Mouse (Mus musculus) forebrain, embryonic 12.5 days (tissue): ENCODE measurements around the gene A330070K13Rik. TPM values are rescaled to one million over a fixed set of nuclear protein-coding genes. Genes with fewer than 3 reads are reported as not detected.

Experiments
- ATAC-seq: fragments of 200-750 bp; cut with Nextera tagmentation; 2 replicates; pipeline ENCODE4 v1.8.0; 2017; ENCODE audit warnings: moderate TSS enrichment; ENCODE audit not compliant: low FRiP score
- H3K27ac ChIP-seq: fragments of 300-500 bp; sonication (generic); 2 replicates; pipeline ENCODE4 v1.5.1; 2016; ENCODE audit warnings: mild to moderate bottlenecking
- H3K27me3 ChIP-seq: fragments of 300-500 bp; sonication (generic); 2 replicates; pipeline ENCODE4 v1.6.1; 2016; ENCODE audit warnings: mild to moderate bottlenecking
- H3K36me3 ChIP-seq: fragments of 300-500 bp; sonication (generic); replicated peaks from 2 replicates; pipeline ENCODE4 v1.6.1; 2016; ENCODE audit warnings: mild to moderate bottlenecking
- H3K4me1 ChIP-seq: fragments of 300-500 bp; sonication (generic); 2 replicates; pipeline ENCODE4 v1.6.1; 2016
- H3K4me2 ChIP-seq: fragments of 300-500 bp; sonication (generic); 2 replicates; pipeline ENCODE4 v1.6.1; 2016; ENCODE audit warnings: mild to moderate bottlenecking, moderate library complexity
- H3K4me3 ChIP-seq: fragments of 300-500 bp; sonication (generic); replicated peaks from 2 replicates; pipeline ENCODE4 v1.5.1; 2016; ENCODE audit warnings: mild to moderate bottlenecking
- H3K9ac ChIP-seq: fragments of 300-500 bp; sonication (generic); 2 replicates; pipeline ENCODE4 v1.6.1; 2016; ENCODE audit warnings: mild to moderate bottlenecking
- H3K9me3 ChIP-seq: fragments of 300-500 bp; sonication (generic); 2 replicates; pipeline ENCODE4 v1.6.1; 2016
- WGBS: fragments of 180-500 bp; shearing (Covaris S2); methylation state at CpG from one replicate; pipeline ENCODE4 v1.1.7; 2016; 5-methylcytosine and 5-hydroxymethylcytosine counted together
- polyA plus RNA-seq: library from polyadenylated mRNA; unstranded; fragments of >200 nt; fragmentation: Nextera tagmentation; extraction: Ambion mirVana; gene quantifications from 2 replicates; pipeline ENCODE4 v1.2.1, GENCODE M21; 2016

Gene A330070K13Rik
- polyA plus RNA-seq, 1 experiment from 2014 or later: not detected

- no peak overlapping the region for H3K27ac ChIP-seq
- H3K9me3 ChIP-seq: 0 out of 2 replicates have a peak, but pooled peaks cover 5% of the 10 kb centered on the region
- WGBS: 48% methylated on average over 3 of the region's 3 CpGs
- H3K4me1 ChIP-seq: peaks cover 4% of the 10 kb centered on the region; the same call in 1 of the 2 replicates
- H3K4me2 ChIP-seq: no peak overlapping the region
- H3K27me3 ChIP-seq: no peaks in the 10 kb centered on the region
- H3K9ac ChIP-seq: no peak overlapping the region
- H3K4me3 ChIP-seq: no peak overlapping the region
- ATAC-seq: no peak
- H3K36me3 ChIP-seq: no peaks in the 10 kb centered on the region
Measured at GRCm38 (mm10) chr5:130363773-130364172, 20.7 kb downstream of the A330070K13Rik start.

GRCm38 (mm10) chr5:130363111-130363510 is 21.3 kb downstream of the A330070K13Rik start:
- H3K9ac ChIP-seq: no peak overlapping the region
- no peak overlapping the region for H3K27ac ChIP-seq
- H3K4me1 ChIP-seq: peaks cover 4% of the 10 kb centered on the region; the same call in 1 of the 2 replicates
- 0 out of 2 replicates have a peak, but pooled peaks cover 3% of the 10 kb centered on the region for H3K9me3 ChIP-seq
- WGBS: 55% methylated on average over 4 of the region's 4 CpGs
- H3K36me3 ChIP-seq: no peaks in the 10 kb centered on the region
- ATAC-seq: no peak
- H3K27me3 ChIP-seq: no peaks in the 10 kb centered on the region
- no peak overlapping the region for H3K4me2 ChIP-seq
- H3K4me3 ChIP-seq: no peak overlapping the region

DNA sequence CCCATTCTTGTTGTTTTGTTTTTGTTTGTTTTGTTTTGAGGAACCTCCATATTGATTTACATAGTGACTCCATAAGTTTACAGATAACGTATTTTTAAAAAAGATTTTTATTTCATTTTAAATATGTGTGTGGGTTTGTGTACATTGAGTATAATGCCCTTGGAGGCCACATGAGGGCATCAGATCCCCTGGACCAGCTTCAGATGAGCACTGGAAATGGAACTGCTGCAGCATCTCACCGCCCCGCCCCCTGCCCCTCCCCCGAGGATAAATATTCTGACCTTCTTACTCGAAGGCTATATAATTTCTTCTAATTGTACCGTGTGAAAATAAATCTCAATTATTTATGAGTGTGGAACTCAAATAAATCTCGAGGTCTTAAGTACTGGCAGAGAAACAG is 29.2 kb downstream of the A330070K13Rik start:
- H3K9ac ChIP-seq: no peak overlapping the region
- no peak overlapping the region for H3K4me2 ChIP-seq
- H3K36me3 ChIP-seq: no peaks in the 10 kb centered on the region
- no peak overlapping the region for H3K4me3 ChIP-seq
- 70% methylated on average over 7 of the region's 7 CpGs for WGBS
- H3K27me3 ChIP-seq: no peaks in the 10 kb centered on the region
- H3K27ac ChIP-seq: no peak overlapping the region
- ATAC-seq: no peak
- H3K4me1 ChIP-seq: no peaks in the 10 kb centered on the region
- H3K9me3 ChIP-seq: no peaks in the 10 kb centered on the region

- Histone ChIP-seq H3K4me3 (no peak overlapping the region), H3K4me2 (no peak overlapping the region), H3K27ac (no peak overlapping the region), H3K36me3 (peaks cover 27% of the 10 kb centered on the region), H3K9me3 (0 out of 2 replicates have a peak, but pooled peaks cover 6% of the 10 kb centered on the region), H3K9ac (no peak overlapping the region), H3K27me3 (no peaks in the 10 kb centered on the region), H3K4me1 (no peaks in the 10 kb centered on the region)
- WGBS: 93% methylated on average over 2 of the region's 2 CpGs
- no peak for ATAC-seq
Measured at GRCm38 (mm10) chr5:130345871-130346270, 38.6 kb downstream of the A330070K13Rik start.

GRCm38 (mm10) chr5:130344999-130345398 is 39.4 kb downstream of the A330070K13Rik start:
- Histone ChIP-seq H3K4me2 (no peak overlapping the region), H3K36me3 (peaks cover 34% of the 10 kb centered on the region), H3K9me3 (0 out of 2 replicates have a peak, but pooled peaks cover 6% of the 10 kb centered on the region), H3K27ac (no peak overlapping the region), H3K4me1 (no peaks in the 10 kb centered on the region), H3K27me3 (peaks cover 2% of the 10 kb centered on the region), H3K4me3 (no peak overlapping the region), H3K9ac (no peak overlapping the region)
- ATAC-seq: no peak
- 97% methylated on average over 7 of the region's 7 CpGs for WGBS

- no peak overlapping the region for H3K4me2 ChIP-seq
- no peak overlapping the region for H3K4me3 ChIP-seq
- peaks cover 4% of the 10 kb centered on the region for H3K27me3 ChIP-seq
- no peak for ATAC-seq
- H3K4me1 ChIP-seq: no peaks in the 10 kb centered on the region
- no peak overlapping the region for H3K9ac ChIP-seq
- no peaks in the 10 kb centered on the region for H3K9me3 ChIP-seq
- H3K36me3 ChIP-seq: peaks cover 45% of the 10 kb centered on the region
- no peak overlapping the region for H3K27ac ChIP-seq
- WGBS: 93% methylated on average over 15 of the region's 15 CpGs
Measured at GRCm38 (mm10) chr5:130340656-130341055, 43.8 kb downstream of the A330070K13Rik start.

DNA sequence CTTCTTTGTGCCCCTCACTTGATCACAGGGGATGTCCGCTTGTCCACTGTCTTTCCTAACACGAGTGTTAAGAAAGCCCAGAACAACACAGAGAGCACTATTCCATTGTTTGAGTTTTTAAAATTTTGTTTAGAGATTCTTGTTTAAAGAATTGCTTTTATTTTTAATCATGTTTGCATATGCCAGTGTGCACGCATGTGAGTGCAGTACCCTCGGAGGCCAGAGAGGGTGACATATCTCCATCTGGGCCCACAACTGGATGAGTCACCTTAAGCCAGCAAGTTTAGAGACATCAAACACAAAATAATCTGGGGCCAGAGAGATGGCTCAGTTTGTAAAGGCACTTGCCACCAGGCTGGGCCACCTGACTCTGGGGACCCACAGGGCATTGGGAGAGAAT is 49.0 kb downstream of the A330070K13Rik start:
- WGBS: 96% methylated on average over 4 of the region's 4 CpGs
- ATAC-seq: no peak

DNA sequence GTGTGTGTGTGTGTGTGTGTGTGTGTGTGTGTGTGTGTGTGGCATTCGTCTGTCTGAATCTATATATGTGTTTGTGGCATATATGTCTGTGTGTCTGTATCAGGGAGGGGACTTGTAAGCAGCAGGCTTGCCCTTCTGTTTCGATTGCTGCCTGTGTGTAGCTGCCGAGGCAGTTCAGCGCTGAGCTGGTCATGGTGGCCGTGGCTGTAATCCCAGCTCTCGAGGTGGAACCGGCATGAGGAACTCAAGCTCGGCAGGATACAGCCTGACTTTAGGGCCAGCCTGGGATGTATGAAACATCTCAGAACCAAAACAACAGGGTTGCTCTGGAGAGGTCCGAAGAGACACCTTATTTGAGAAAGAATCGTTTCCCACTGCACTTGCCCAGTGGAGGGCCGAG is 50.5 kb downstream of the A330070K13Rik start:
- peaks cover 18% of the 10 kb centered on the region for H3K36me3 ChIP-seq
- WGBS: 88% methylated on average over 11 of the region's 11 CpGs

More for the DNA sequence above, 49.0 kb downstream of the A330070K13Rik start:
- Histone ChIP-seq H3K4me3 (no peak overlapping the region), H3K4me2 (no peak overlapping the region), H3K9me3 (0 out of 2 replicates have a peak, but pooled peaks cover 6% of the 10 kb centered on the region), H3K27ac (no peak overlapping the region), H3K36me3 (peaks cover 21% of the 10 kb centered on the region), H3K4me1 (peaks cover 4% of the 10 kb centered on the region; the same call in 1 of the 2 replicates), H3K27me3 (peaks cover 13% of the 10 kb centered on the region), H3K9ac (no peak overlapping the region)

GRCm38 (mm10) chr5:130333566-130333965 is 50.9 kb downstream of the A330070K13Rik start:
- ATAC-seq: no peak

More for the DNA sequence above, 50.5 kb downstream of the A330070K13Rik start:
- Histone ChIP-seq H3K27ac (no peak overlapping the region), H3K4me2 (no peak overlapping the region), H3K4me3 (no peak overlapping the region), H3K9ac (no peak overlapping the region), H3K9me3 (0 out of 2 replicates have a peak, but pooled peaks cover 6% of the 10 kb centered on the region), H3K27me3 (peaks cover 10% of the 10 kb centered on the region), H3K4me1 (peaks cover 4% of the 10 kb centered on the region; the same call in 1 of the 2 replicates)
- ATAC-seq: no peak

GRCm38 (mm10) chr5:130331206-130331605 is 53.2 kb downstream of the A330070K13Rik start:
- no peak for ATAC-seq
- H3K27ac ChIP-seq: peak overlapping the region; percentile 69
- 41% methylated on average over 4 of the region's 4 CpGs for WGBS

More at GRCm38 (mm10) chr5:130333566-130333965, 50.9 kb downstream of the A330070K13Rik start:
- Histone ChIP-seq H3K36me3 (peaks cover 18% of the 10 kb centered on the region), H3K9ac (no peak overlapping the region), H3K27me3 (peaks cover 13% of the 10 kb centered on the region), H3K4me3 (no peak overlapping the region), H3K27ac (no peak overlapping the region), H3K4me1 (peaks cover 4% of the 10 kb centered on the region; the same call in 1 of the 2 replicates), H3K9me3 (0 out of 2 replicates have a peak, but pooled peaks cover 6% of the 10 kb centered on the region), H3K4me2 (no peak overlapping the region)
- 91% methylated on average over 7 of the region's 7 CpGs for WGBS

DNA sequence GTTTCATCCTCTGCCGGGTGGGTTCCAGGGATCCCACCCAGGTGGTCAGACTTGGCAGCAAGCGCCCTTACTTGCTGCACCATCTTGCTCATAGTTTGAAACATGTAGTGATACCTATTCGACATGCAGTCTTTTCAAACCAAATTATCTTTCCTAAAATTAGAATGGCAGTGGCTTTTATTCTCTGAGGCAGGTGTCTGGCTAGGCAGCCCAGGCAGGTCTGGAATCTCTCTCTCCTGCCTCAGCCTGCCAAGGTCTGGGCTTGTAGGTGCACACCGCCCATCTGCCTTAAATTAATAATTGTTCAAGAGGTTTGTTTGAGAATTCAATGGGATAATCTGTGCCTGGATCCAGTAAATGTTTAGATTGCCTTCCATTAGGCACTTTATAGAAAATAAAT is 53.6 kb downstream of the A330070K13Rik start:
- no peak overlapping the region for H3K27ac ChIP-seq
- peaks cover 15% of the 10 kb centered on the region for H3K36me3 ChIP-seq
- peaks cover 13% of the 10 kb centered on the region for H3K27me3 ChIP-seq
- 78% methylated on average over 4 of the region's 4 CpGs for WGBS
- H3K9me3 ChIP-seq: 0 out of 2 replicates have a peak, but pooled peaks cover 6% of the 10 kb centered on the region
- no peak overlapping the region for H3K4me2 ChIP-seq
- no peak for ATAC-seq
- peaks cover 4% of the 10 kb centered on the region; the same call in 1 of the 2 replicates for H3K4me1 ChIP-seq
- no peak overlapping the region for H3K4me3 ChIP-seq
- H3K9ac ChIP-seq: no peak overlapping the region

More at GRCm38 (mm10) chr5:130331206-130331605, 53.2 kb downstream of the A330070K13Rik start:
- H3K27me3 ChIP-seq: peaks cover 13% of the 10 kb centered on the region
- H3K4me1 ChIP-seq: peaks cover 4% of the 10 kb centered on the region; the same call in 1 of the 2 replicates
- peaks cover 15% of the 10 kb centered on the region for H3K36me3 ChIP-seq
- H3K4me2 ChIP-seq: no peak overlapping the region
- H3K9ac ChIP-seq: no peak overlapping the region
- no peak overlapping the region for H3K4me3 ChIP-seq
- H3K9me3 ChIP-seq: 0 out of 2 replicates have a peak, but pooled peaks cover 6% of the 10 kb centered on the region

DNA sequence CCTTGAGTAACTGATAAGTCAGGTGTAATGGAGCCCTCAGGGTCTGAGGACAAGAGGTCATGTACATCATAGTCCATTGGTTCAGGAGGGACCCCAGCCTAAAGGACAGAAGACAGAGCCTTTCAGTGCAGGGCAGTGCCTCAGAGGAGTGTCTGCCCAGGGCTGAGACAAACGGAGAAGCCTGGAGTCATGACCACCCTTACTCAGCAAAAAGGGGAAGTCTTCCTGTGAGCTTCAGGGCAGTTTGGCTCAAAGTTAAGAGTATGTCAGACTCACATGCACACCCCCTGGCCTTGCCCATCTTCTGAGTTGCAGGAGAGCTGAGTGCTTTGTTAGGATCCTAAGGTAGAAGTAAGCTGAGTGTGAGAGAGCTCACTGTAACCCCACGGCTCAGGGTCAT is 54.5 kb downstream of the A330070K13Rik start:
- Histone ChIP-seq H3K9ac (no peak overlapping the region), H3K4me3 (no peak overlapping the region), H3K4me1 (peaks cover 4% of the 10 kb centered on the region; the same call in 1 of the 2 replicates), H3K36me3 (peaks cover 16% of the 10 kb centered on the region), H3K9me3 (no peaks in the 10 kb centered on the region), H3K4me2 (no peak overlapping the region), H3K27me3 (peaks cover 13% of the 10 kb centered on the region; the same call in 1 of the 2 replicates), H3K27ac (no peak overlapping the region)
- no peak for ATAC-seq
- 93% methylated on average over 2 of the region's 2 CpGs for WGBS
